Mouse (Mus musculus) urinary bladder, postnatal 25 days (tissue): ENCODE results near the gene Rdh8.

ENCODE experiments used
- DNase-seq: peaks from one replicate; pipeline ENCODE4 v3.0.0; 2022; ENCODE audit warnings: low spot score

Gene Rdh8

GRCm38 (mm10) chr9:20837184-20837947, 19.1 kb downstream of the Rdh8 start:
- no peak for DNase-seq

- DNase-seq, result no peak
Measured at GRCm38 (mm10) chr9:20838931-20839330, 20.6 kb downstream of the Rdh8 start.

GRCm38 (mm10) chr9:20842211-20842610, 23.9 kb downstream of the Rdh8 start:
- no peak for DNase-seq

DNA sequence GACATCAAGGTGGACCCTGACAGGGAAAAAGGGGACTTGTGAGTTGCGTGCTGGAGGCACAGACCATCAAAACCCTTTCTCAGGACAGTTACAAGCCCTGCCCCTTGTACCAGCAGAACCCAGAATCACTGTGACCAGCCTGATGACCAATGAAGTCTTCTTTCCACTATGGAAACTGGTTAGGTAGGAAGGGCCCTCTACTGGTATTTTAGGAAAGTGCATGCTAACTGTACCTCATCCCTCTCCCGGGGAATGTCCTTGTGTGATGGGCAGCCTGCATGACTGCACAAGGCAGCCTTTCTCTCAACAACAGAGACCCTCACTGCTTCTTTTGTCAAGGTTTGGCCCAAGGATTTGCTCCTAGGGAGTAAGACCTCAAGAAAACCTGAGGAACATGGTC, 24.4 kb downstream of the Rdh8 start:
- no peak for DNase-seq

- no peak for DNase-seq
Measured at GRCm38 (mm10) chr9:20850179-20850578, 31.9 kb downstream of the Rdh8 start.

DNA sequence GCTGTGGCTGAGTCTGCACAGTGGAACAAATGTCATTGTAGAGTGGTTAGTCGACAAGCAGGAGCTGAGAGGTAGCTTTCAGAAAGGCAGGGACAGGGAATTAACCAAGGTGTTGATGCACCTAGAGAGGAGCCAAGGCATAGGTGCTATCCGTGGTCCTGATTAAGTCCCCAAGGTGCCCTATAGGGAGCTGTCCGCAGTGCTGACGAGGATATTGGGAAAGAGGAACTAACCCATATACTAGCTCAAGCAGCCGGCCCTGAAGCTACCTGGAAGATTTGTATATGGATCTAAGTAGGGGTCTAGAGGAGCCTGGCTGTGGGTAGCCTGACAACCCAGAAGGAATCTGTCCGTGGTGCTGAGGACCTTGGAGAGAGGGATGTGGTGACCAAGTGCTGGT, 38.8 kb downstream of the Rdh8 start:
- DNase-seq, result peak; percentile 52

DNA sequence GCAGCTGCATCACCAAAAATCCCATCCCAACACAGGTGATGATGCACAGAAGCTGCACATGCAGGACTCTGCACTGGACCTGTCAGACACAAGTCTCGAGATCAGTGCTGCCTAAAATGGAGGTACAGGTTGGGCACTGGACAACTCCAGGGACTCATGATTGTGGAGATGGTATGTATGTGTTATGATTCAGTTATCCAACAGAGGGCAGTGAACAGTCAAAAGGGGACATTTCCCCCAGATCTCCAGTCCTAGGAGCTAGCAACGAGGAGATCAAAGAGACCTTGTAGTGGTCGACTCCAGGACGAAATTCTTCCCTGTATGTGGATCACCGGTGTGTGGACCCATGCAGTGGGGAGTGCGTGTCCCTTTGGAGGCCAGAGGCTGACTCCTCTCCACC, 41.6 kb downstream of the Rdh8 start:
- no peak for DNase-seq

- DNase-seq, result no peak
Measured at GRCm38 (mm10) chr9:20861821-20862220, 43.5 kb downstream of the Rdh8 start.

DNA sequence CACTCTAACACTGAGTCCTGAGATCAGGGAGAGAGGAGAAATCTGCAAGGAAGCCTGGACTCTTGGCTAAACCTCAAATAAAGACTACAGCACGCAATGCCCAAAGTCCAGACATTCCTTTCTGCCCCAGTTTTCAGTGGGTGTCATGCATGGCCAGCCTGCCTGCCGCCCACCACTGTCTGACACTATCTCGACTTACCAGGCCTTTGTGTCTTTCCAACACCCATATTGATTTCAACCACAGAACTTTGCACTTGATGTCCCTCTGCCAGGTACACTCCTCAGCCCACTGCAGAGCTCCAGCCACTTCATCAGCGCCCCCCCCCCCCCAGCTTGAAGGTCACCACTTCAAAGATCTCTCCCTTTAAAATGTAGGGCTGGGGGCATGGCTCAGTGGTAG, 43.9 kb downstream of the Rdh8 start:
- no peak for DNase-seq

GRCm38 (mm10) chr9:20866879-20867278, 48.6 kb downstream of the Rdh8 start:
- no peak for DNase-seq

DNA sequence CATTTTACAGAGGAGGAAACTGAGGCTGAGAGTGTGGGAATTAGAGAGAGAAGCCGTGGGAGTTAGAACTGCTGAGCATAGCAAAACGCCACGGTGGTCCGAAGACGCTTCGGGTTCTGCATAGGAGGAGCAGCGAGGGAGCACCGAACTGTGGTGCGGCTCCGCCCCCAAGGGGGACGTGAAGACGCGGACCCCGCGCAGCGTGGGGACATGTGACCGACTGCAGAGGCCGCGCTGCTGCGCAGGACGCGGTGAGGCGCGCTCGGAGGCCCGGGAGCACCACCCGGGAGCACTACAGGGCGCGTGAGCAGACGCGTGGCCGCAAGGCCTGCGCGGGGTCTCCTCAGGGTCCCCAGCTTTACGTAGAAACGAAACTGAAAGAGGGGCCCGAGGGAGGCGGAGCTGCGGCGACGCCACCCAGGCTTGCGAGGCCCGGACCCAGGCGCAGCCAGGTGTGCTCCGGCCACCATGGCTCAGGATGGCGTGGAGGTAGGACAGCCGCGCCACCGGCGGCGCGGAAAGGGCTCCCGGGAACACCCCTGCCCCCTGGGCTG, 50.2 kb downstream of the Rdh8 start, which contains the start of gene A230050P20Rik:
Gene A230050P20Rik, plus strand, starts transcription at position 195 of the 554 bp plus-strand sequence.
- peak; percentile 46 for DNase-seq

GRCm38 (mm10) chr9:20869246-20869645, 50.9 kb downstream of the Rdh8 start:
- DNase-seq, result no peak

- no peak for DNase-seq
Measured at GRCm38 (mm10) chr9:20870211-20871173, 52.2 kb downstream of the Rdh8 start.

DNA sequence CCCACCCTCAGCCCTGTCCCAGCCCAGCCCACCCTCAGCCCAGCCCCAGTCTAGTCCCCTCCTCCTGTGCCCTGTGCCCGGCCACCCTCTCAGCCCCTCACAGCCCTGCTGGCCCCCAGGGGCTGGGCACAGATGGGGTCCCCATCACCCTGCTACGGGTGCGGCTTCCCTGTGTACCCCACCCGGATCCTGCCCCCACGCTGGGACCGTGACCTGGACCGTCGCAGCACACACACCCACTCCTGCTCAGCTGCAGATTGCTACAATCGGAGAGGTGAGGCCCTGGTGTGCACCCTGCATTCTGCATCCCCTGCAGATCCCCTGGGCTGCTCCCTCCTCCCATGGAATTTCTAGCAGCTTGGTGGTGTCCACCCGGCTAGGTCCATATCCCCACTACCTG, 54.7 kb downstream of the Rdh8 start:
- no peak for DNase-seq

GRCm38 (mm10) chr9:20873521-20873920, 55.2 kb downstream of the Rdh8 start:
- DNase-seq, result no peak

DNA sequence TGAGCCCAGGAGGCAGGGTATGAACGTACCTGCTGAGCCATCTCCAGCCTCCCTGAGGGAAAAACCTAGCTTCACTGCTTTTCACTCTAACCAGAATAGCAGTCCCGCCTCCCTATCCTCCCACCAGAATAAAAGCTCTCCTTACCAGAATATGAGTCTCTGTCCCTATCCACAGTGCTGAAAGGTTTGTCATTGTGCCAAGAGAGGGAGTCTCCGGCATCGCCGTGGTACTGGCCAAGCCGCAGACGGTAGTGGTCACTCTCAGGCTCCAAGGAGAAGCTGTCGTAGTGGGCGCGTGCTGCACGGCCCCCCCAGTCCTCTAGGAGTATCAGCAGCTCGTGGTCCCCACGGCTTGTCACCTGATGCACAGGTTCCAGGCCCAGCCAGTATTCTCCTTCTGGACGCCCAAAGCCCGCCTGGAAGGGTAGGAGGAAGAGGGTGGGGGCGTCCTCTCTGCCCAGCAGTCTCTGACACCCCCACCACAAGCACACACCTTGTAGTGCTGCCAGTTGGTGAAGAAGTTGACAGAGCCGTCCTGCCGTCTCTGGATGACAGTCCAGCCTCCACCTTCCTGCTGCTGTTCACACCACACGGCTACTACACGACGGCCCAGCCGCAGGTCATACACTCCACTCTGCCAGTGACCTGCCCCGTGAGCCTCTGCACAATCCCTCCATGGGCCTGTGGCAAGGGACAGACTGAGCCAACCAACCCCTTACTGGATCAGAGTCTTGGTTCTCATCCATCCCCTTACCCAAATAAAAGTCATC, 56.9 kb downstream of the Rdh8 start:
- DNase-seq, result no peak
